Mouse (Mus musculus): ENCODE measurements around the gene Fam107b.

DNA sequence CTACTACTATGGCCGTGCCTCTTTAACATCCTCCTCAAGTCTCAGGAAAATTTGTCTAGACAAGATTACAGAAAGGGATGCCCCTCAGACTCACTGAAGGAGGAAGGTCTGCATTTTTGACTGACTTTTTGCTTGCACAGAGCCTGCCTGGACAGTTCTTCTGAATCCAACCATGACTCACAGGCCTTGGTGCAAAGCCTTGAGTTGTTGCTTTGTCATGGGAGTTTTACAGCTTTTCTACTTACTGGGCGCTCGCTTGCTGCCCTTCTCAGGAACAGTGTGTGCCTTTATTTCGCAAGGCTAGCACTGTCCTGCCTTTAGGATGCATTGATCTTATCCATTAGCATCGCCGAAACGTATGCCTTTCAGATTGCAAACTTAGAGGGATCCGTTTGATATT is 215.3 kb downstream of the Fam107b start:
- TF ChIP-seq CTCF (IDR thresholded peaks at IDR 0.05; ENCODE audit: borderline replicate concordance, extremely low read depth, insufficient read depth, insufficient read length) (no peak), POLR2A (IDR thresholded peaks at IDR 0.05; ENCODE audit: borderline replicate concordance, extremely low read depth, insufficient read depth, insufficient read length, poor library complexity, severe bottlenecking) (no peak)
